Mouse (Mus musculus) heart, embryonic 13.5 days (tissue): ENCODE results near the gene Atxn7l3b. TPM values are rescaled to one million over a fixed set of nuclear protein-coding genes. Genes with fewer than 3 reads are reported as not detected.
A peak's percentile ranks its signal among the peaks of the same experiment; 100 is the strongest.
"Not testable (repeated sequence)": the region's sequence is repeated elsewhere in the genome, so short reads cannot be mapped to it uniquely, and the experiment has no call there.

Experiments used
- ATAC-seq: fragments of 200-750 bp; cut with Nextera tagmentation; 2 replicates; pipeline ENCODE4 v1.8.0; 2017; ENCODE audit warnings: moderate TSS enrichment; ENCODE audit not compliant: insufficient number of reproducible peaks, low FRiP score, low TSS enrichment; ENCODE audit errors: extremely low read depth
- H3K27ac ChIP-seq: fragments of 300-500 bp; sonication (generic); replicated peaks from 2 replicates; pipeline ENCODE4 v1.5.1; 2015; ENCODE audit warnings: moderate library complexity, mild to moderate bottlenecking, inconsistent platforms
- H3K27me3 ChIP-seq: fragments of 300-500 bp; sonication (generic); replicated peaks from 2 replicates; pipeline ENCODE4 v1.6.1; 2015; ENCODE audit warnings: mild to moderate bottlenecking, inconsistent platforms
- H3K36me3 ChIP-seq: fragments of 300-500 bp; sonication (generic); 2 replicates; pipeline ENCODE4 v1.6.1; 2015; ENCODE audit warnings: mild to moderate bottlenecking, inconsistent platforms
- H3K4me1 ChIP-seq: fragments of 300-500 bp; sonication (generic); 2 replicates; pipeline ENCODE4 v1.6.1; 2015; ENCODE audit warnings: inconsistent platforms
- H3K4me2 ChIP-seq: fragments of 300-500 bp; sonication (generic); 2 replicates; pipeline ENCODE4 v1.6.1; 2015; ENCODE audit warnings: inconsistent platforms, mild to moderate bottlenecking, moderate library complexity
- H3K4me3 ChIP-seq: fragments of 300-500 bp; sonication (generic); 2 replicates; pipeline ENCODE4 v1.5.1; 2015; ENCODE audit warnings: moderate library complexity, mild to moderate bottlenecking, inconsistent platforms
- H3K9ac ChIP-seq: fragments of 300-500 bp; sonication (generic); 2 replicates; pipeline ENCODE4 v1.6.1; 2015; ENCODE audit warnings: inconsistent platforms, mild to moderate bottlenecking, moderate library complexity
- H3K9me3 ChIP-seq: fragments of 300-500 bp; sonication (generic); 2 replicates; pipeline ENCODE4 v1.6.1; 2016; ENCODE audit warnings: inconsistent platforms
- whole genome bisulfite sequencing: fragments of 180-500 bp; shearing (Covaris S2); methylation state at CpG from one replicate; pipeline ENCODE4 v1.1.7; 2015; ENCODE audit warnings: mixed read lengths; 5-methylcytosine and 5-hydroxymethylcytosine counted together
- polyA plus RNA-seq: library from polyadenylated mRNA; unstranded; fragments of >200 nt; fragmentation: Nextera tagmentation; extraction: Ambion mirVana; gene quantifications from 2 replicates; pipeline ENCODE4 v1.2.1, GENCODE M21; 2015

Gene Atxn7l3b
- 111 and 113 TPM in 2 replicates for polyA plus RNA-seq

DNA sequence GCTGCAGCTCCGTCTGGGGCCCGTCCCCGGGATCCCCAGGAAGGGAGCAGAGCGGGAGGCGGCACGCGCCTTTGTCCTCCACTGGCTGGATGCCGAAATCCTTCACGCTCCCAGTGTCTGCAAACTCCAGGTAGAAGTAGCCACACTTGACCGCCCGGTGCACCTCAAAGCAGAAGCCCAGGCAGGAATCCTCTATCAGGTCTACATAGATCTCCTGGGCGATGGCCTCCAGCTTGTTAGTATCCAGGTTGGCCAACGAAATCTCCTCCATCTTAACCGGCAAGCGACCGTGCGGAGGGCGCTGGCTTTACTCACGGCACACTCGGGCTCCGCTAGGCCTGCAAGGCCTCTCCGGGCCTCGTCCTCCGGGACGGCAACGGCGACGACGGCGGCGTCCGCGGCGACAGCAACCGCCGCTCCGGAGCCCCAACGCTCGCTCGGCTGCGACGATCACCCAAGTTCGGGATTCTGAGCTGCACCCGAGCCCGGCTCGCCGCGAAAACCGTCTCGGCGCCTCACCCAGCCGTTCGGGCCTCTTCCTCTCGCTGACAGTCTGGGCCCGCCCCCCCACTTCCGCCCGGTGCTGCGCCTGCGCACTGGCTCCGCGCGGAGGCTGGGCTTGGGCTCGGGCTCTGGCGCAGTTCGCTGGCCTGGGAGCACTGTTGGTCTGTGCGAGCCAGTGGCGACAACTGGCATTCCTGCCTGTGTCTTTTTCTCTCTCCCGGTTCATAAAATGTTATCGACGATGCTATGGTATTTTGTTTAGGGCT is at the start of gene Atxn7l3b:
TSS of gene Atxn7l3b (minus strand) at position 550 of the 770 bp plus-strand sequence.
- Histone ChIP-seq H3K4me2 (peak within 1 kb of the TSS; percentile 85), H3K9me3 (no peaks in the 10 kb centered on the region), H3K9ac (peak within 1 kb of the TSS; percentile 92), H3K4me1 (peaks cover 28% of the 10 kb centered on the region), H3K36me3 (peaks cover 36% of the 10 kb centered on the region), H3K4me3 (peak within 1 kb of the TSS; percentile 69), H3K27ac (peak within 1 kb of the TSS; percentile 91), H3K27me3 (no peaks in the 10 kb centered on the region)
- under 1% methylated on average over 70 of the region's 70 CpGs for WGBS
- peak; percentile 98 for ATAC-seq

GRCm38 (mm10) chr10:112977586-112977985 is 48.8 kb upstream of the Atxn7l3b start:
- Histone ChIP-seq H3K27ac (0 out of 2 replicates have a peak overlapping the region, but pooled peaks have one; percentile 32), H3K4me2 (no peak overlapping the region), H3K4me3 (no peak overlapping the region), H3K9me3 (no peaks in the 10 kb centered on the region), H3K27me3 (no peaks in the 10 kb centered on the region), H3K9ac (no peak overlapping the region), H3K4me1 (peaks cover 7% of the 10 kb centered on the region), H3K36me3 (no peaks in the 10 kb centered on the region)
- no peak for ATAC-seq
- WGBS: 59% methylated on average over 4 of the region's 4 CpGs

DNA sequence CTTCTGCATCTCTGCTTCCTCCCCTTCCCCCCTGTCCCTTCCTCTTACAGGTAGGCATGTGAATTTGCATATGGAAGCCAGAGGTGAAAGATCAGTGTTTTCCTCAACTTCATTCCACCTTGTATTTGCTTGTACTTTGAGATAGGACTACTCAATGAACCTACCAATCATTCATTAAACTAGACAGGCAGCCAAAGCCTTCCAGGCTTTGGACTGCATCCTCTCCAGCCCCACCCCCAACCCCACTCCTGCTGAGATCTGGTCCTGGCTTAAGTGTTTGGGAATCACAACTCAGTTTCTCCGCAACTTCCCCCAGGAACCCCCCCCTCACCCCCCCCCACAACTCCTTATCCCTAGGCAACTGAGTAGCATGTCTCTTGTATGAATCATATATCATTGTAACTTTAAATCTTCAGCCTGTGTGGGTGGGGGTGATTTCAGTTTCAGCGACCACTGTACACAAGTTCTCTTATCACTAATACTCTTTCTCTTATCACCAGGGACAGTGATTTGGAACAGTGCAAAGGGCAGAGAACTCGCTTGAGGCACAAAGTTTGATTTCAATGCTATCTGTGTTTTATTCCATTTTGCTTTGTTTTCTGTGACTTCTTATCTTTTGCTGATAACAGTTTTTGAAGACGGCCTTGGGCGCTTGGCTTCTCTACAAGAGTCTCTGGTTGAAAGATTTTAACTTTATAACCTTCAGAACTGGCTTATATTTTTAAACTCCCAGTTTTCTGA is 44.7 kb upstream of the Atxn7l3b start:
- peaks cover 7% of the 10 kb centered on the region for H3K4me1 ChIP-seq
- no peak overlapping the region for H3K4me3 ChIP-seq
- 9% methylated on average over 5 of the region's 5 CpGs for WGBS
- H3K9me3 ChIP-seq: no peaks in the 10 kb centered on the region
- H3K4me2 ChIP-seq: no peak overlapping the region
- H3K36me3 ChIP-seq: no peaks in the 10 kb centered on the region
- H3K27me3 ChIP-seq: no peaks in the 10 kb centered on the region
- ATAC-seq: no peak
- H3K27ac ChIP-seq: no peak overlapping the region
- H3K9ac ChIP-seq: no peak overlapping the region

DNA sequence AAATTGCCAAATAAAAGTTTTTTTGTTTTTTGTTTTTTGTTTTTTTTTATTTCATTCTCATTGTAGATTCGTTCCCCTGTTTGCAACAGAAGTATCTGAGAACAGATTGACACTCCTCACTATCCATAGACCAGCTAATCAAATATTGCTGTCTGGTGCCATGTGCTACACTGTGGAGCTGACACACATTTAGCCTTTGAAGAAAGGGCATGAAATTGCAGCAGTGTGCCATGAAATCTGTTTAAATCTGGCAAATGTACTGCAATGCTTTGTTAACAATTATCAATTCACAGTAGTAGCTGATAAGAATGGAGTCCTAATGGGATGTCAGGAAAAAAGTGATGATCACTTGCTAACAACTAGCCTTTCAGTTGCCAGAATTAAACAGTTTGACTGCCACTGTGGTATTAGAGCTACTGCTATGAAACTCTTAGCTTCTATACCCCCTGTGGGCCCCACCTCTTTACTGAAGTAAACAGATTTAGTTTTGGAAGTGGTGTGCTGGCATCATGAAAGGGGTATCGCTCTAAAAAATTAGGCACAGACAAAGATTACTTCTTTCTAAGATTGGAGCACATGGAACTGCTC is 41.3 kb upstream of the Atxn7l3b start:
- no peak overlapping the region for H3K4me2 ChIP-seq
- no peak overlapping the region for H3K4me3 ChIP-seq
- 65% methylated on average over 2 of the region's 2 CpGs for WGBS
- no peaks in the 10 kb centered on the region for H3K9me3 ChIP-seq
- ATAC-seq: no peak
- no peak overlapping the region for H3K27ac ChIP-seq
- no peaks in the 10 kb centered on the region for H3K36me3 ChIP-seq
- no peaks in the 10 kb centered on the region for H3K27me3 ChIP-seq
- peaks cover 7% of the 10 kb centered on the region for H3K4me1 ChIP-seq
- H3K9ac ChIP-seq: no peak overlapping the region

- no peak for ATAC-seq
- H3K36me3 ChIP-seq: no peaks in the 10 kb centered on the region
- H3K9me3 ChIP-seq: no peaks in the 10 kb centered on the region
- H3K9ac ChIP-seq: no peak overlapping the region
- H3K27me3 ChIP-seq: no peaks in the 10 kb centered on the region
- 69% methylated on average over 2 of the region's 2 CpGs for WGBS
- no peak overlapping the region for H3K4me3 ChIP-seq
- no peak overlapping the region for H3K4me2 ChIP-seq
- no peak overlapping the region for H3K27ac ChIP-seq
- no peaks in the 10 kb centered on the region for H3K4me1 ChIP-seq
Measured at GRCm38 (mm10) chr10:112967578-112967977, 38.8 kb upstream of the Atxn7l3b start.

DNA sequence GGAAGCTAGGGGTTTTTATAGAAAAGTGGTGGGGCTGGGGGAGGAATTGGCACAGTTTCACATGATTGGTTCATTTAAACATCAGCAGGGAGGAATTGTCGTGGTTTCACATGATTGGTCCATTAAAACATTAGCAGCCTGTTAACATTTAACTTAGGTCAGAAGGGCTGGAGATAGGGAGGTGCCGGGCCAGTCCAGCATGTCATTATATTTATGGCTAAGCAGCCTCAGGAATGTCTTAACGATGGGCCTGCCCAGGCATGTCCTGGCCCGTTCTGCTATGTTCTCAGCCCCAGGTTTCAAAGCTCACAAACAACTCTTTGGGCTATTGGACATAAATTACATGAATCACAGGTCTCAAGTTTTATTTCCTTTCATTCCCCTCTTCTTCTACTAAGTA is 33.4 kb upstream of the Atxn7l3b start:
- H3K27me3 ChIP-seq, ATAC-seq, H3K27ac ChIP-seq, H3K4me1 ChIP-seq, H3K36me3 ChIP-seq, H3K4me2 ChIP-seq, H3K4me3 ChIP-seq, H3K9me3 ChIP-seq, H3K9ac ChIP-seq: not testable (repeated sequence)
- WGBS: 45% methylated on average over 4 of the region's 4 CpGs

DNA sequence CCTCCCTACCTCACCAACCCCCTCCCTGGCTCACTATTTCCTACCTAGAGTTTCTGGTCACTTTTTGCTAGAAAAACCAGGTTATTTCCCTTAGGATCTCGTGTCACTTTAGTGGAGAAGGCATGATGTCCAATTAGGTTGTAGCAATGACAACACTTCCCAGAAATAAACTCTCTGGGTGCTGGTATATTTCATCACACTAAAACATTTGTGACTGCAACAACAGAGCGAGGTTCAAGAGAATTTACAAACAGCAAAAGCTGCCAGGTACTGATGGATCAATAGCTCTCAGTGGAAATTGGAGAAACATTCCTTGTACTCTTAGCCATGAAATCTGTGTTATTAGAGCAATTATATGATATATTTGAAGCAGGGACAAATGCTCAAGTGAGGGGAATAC is 25.3 kb upstream of the Atxn7l3b start:
- Histone ChIP-seq H3K4me1 (no peaks in the 10 kb centered on the region), H3K27me3 (no peaks in the 10 kb centered on the region), H3K9me3 (no peaks in the 10 kb centered on the region), H3K4me2 (no peak overlapping the region), H3K9ac (no peak overlapping the region), H3K4me3 (no peak overlapping the region), H3K36me3 (no peaks in the 10 kb centered on the region), H3K27ac (no peak overlapping the region)
- 58% methylated on average over 2 of the region's 2 CpGs for WGBS
- no peak for ATAC-seq

DNA sequence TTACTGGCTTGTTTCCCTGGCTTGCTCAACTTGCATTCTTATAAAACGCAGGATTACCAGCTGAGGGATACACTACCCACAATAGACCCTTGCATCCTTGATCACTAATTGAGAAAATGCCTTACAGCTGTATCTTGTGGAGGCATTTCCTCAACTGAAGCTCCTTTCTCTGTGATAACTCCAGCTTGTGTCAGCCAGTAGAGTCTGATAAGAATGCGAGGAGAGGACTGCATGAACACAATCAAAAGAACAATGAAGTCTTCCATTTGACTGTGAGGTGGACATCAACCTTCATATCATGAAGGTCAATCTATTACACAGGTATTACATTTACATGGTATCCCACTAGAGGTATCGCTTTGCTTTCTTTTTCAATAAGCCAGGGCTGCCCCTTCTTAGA is 19.7 kb upstream of the Atxn7l3b start:
- no peak overlapping the region for H3K27ac ChIP-seq
- WGBS: 75% methylated on average over 3 of the region's 3 CpGs
- no peak overlapping the region for H3K9ac ChIP-seq
- no peaks in the 10 kb centered on the region for H3K36me3 ChIP-seq
- H3K4me1 ChIP-seq: no peaks in the 10 kb centered on the region
- H3K9me3 ChIP-seq: no peaks in the 10 kb centered on the region
- H3K4me3 ChIP-seq: no peak overlapping the region
- no peak overlapping the region for H3K4me2 ChIP-seq
- no peak for ATAC-seq
- no peaks in the 10 kb centered on the region for H3K27me3 ChIP-seq

GRCm38 (mm10) chr10:112929222-112929615 is 418 bp upstream of the Atxn7l3b start:
- Histone ChIP-seq H3K36me3 (peaks cover 34% of the 10 kb centered on the region), H3K4me3 (peak overlapping the region; percentile 69), H3K27me3 (no peaks in the 10 kb centered on the region), H3K27ac (peak overlapping the region; percentile 91), H3K4me1 (peaks cover 28% of the 10 kb centered on the region), H3K4me2 (peak overlapping the region; percentile 85), H3K9ac (peak overlapping the region; percentile 92), H3K9me3 (no peaks in the 10 kb centered on the region)
- no peak for ATAC-seq
- WGBS: 45% methylated on average over 9 of the region's 9 CpGs

DNA sequence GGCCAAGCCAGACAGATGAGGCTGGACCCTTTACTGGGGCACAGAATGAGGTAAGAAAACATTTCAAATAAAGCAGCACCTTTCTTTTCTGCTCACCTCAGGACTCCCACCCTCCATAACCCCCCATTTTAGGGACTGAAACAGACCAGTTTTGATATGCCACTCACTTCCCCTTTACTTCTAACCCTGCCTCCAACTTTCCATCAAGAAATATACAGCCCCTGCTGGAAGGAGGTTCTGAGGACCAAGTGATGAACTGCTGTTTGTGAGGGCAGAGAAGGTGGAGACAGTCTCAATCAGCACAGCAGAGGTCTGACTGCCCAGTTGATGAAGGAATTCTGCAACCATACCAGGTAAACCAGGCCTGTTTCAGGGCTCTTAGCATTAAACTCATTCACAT is 1.8 kb downstream of the Atxn7l3b start:
- Histone ChIP-seq H3K27ac (no peak overlapping the region), H3K4me1 (peaks cover 28% of the 10 kb centered on the region), H3K27me3 (no peaks in the 10 kb centered on the region), H3K9ac (no peak overlapping the region), H3K36me3 (peaks cover 44% of the 10 kb centered on the region), H3K4me3 (peak overlapping the region; percentile 8; the same call in 1 of the 2 replicates), H3K9me3 (no peaks in the 10 kb centered on the region), H3K4me2 (peak overlapping the region; percentile 85)
- no peak for ATAC-seq

DNA sequence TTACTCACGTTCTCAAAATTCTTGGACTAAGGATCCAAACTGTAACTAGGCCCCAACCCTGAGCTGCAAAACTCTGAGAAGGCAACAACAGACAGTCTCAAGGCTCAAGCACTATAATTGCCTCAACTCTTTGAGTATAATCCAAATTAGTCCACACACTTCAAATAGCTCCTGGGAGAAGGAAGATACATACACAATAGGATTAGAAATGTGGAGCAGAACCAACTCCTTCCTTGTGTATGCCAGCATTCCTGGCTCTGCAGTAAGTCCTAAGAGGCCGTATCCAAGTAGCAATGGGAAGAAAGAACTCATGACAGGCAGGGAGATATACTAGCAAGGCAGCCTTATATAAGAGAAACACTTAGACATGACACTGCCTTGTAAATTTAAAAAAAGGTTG is 2.5 kb downstream of the Atxn7l3b start:
- H3K36me3 ChIP-seq: peaks cover 44% of the 10 kb centered on the region
- peak overlapping the region; percentile 85 for H3K4me2 ChIP-seq
- no peak for ATAC-seq
- H3K4me3 ChIP-seq: peak overlapping the region; percentile 16; the same call in 1 of the 2 replicates
- no peak overlapping the region for H3K9ac ChIP-seq
- no peaks in the 10 kb centered on the region for H3K9me3 ChIP-seq
- no peak overlapping the region for H3K27ac ChIP-seq
- no peaks in the 10 kb centered on the region for H3K27me3 ChIP-seq
- peaks cover 28% of the 10 kb centered on the region for H3K4me1 ChIP-seq
- WGBS: 91% methylated on average over 2 of the region's 2 CpGs
